Mouse (Mus musculus): Measurements from ENCODE around the gene Pdk3. TPM values are rescaled to one million over a fixed set of nuclear protein-coding genes. Genes with fewer than 3 reads are reported as not detected.

Gene Pdk3
- polyA plus RNA-seq (2012; rRNA removed) = 12.5 and 13.6 TPM in 2 replicates

GRCm38 (mm10) chrX:93831561-93832336, at the start of gene Pdk3:
Pdk3 (minus strand) TSS chrX:93832201.

Other genes starting within 250 kb of the Pdk3 start
- 3.8 and 4.1 TPM in 2 replicates for gene Pola1, start 200.0 kb downstream of the Pdk3 start, polyA plus RNA-seq (2012; rRNA removed)
- 31.4 and 32.4 TPM in 2 replicates for gene Pcyt1b, start 177.3 kb downstream of the Pdk3 start, polyA plus RNA-seq (2012; rRNA removed)
- gene AU015836, start 136.5 kb upstream of the Pdk3 start, polyA plus RNA-seq (2012; rRNA removed) = not detected in 2 replicates

Measured in central nervous system, embryonic 18 days (tissue).